Mouse (Mus musculus) urinary bladder, postnatal 36 days (tissue): ENCODE data around the gene Prom2.

ENCODE experiments used
- DNase-seq, 2 experiments: peaks; one replicate each; pipeline ENCODE4 v3.0.0; 2022; ENCODE audit warnings: low spot score in 2 of 2, mixed read lengths in 1 of 2

Gene Prom2

GRCm38 (mm10) chr2:127541185-127541584 lies at the start of gene Prom2:
Prom2 (minus strand) TSS chr2:127541467.
- DNase-seq = peak; percentile 73 to 80

DNA sequence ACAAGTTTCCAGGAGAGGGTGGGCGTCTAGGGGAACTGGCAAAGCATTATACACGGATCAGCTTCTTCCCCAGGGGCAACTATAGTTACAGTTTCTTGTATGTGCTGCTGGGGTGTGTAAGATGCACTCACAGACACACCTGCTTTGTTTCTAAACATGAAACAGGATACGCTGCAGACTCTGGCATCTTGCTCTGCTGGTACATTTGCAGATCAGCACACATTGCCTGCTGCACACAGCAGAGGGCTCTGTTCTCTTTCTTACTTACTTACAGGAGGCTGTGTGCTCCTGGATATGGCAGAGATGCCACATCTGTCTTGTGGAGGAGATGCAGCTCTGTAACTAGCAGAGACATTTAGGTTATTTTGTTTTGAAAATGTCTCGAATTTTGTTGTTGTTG lies 49.6 kb upstream of the Prom2 start:
- no peak for DNase-seq

DNA sequence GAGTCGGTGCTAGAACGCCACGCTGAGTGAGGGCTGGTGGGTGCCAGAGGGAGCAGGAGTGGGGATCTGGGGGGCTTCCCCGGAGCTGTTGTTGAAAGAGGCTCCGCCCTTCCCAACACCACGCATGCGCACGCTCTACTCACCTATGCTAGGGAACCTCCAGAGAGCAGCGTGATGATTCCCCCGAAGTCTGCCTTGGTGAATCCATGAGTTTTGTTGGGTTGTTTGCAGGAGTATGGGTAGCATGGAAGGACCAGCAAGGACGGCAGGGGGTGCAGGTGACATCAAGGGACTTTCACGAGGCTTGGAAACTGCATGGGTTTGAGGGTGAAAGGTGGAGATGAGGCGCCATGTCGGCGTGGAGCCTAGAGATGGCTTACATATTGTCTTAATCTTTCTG lies 48.9 kb upstream of the Prom2 start:
- DNase-seq = no peak

DNA sequence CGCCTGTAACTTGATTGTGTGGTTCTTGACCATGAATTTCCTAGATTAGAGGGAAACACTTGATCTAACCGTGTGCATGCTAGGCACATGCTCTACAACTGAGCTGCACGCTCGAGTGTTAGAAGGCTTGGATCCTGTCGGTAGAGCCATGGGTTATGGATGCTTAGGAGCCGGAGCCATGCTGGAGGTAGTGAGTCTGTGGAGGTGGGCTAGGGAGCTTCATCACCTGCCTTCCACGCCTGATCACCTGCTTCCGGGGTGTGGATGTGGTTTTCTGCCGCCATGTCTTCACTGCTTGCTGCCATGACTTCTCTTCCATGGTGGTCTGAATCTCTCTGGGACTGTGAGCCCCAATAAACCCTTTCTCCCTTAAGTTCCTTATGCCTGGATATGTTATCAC lies 47.6 kb upstream of the Prom2 start:
- DNase-seq = no peak

- no peak for DNase-seq
These were observed 46.2 kb upstream of the Prom2 start for GRCm38 (mm10) chr2:127587514-127587844.

GRCm38 (mm10) chr2:127586694-127587513 lies 45.6 kb upstream of the Prom2 start, which contains the start of the genes Zfp661 and Mrps5:
Zfp661 (minus strand) TSS chr2:127587094.
Mrps5 (plus strand) TSS chr2:127587222.
- peak; percentile 82 to 87 for DNase-seq

- DNase-seq = peak; percentile 87 to 92
These were observed 43.2 kb upstream of the Prom2 start for GRCm38 (mm10) chr2:127584436-127584858.

DNA sequence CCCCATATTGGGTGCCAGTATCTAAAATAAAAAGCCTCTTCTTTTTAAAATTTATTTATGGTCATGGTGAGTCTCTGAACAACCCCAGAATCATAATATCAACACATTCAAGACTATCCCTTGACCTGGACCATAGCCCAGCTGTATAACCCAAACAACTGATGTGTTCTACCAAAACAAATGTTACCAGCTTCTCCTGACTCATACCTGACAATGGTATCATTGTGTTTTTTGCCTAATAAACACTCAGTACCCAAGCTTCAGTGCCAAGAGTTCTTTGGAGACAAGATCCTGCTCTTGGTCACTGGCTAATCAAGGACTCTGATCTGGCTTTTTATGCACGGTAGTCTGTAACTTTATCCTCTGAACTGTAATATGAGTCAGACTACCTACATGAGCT lies 32.1 kb upstream of the Prom2 start:
- DNase-seq = no peak

DNA sequence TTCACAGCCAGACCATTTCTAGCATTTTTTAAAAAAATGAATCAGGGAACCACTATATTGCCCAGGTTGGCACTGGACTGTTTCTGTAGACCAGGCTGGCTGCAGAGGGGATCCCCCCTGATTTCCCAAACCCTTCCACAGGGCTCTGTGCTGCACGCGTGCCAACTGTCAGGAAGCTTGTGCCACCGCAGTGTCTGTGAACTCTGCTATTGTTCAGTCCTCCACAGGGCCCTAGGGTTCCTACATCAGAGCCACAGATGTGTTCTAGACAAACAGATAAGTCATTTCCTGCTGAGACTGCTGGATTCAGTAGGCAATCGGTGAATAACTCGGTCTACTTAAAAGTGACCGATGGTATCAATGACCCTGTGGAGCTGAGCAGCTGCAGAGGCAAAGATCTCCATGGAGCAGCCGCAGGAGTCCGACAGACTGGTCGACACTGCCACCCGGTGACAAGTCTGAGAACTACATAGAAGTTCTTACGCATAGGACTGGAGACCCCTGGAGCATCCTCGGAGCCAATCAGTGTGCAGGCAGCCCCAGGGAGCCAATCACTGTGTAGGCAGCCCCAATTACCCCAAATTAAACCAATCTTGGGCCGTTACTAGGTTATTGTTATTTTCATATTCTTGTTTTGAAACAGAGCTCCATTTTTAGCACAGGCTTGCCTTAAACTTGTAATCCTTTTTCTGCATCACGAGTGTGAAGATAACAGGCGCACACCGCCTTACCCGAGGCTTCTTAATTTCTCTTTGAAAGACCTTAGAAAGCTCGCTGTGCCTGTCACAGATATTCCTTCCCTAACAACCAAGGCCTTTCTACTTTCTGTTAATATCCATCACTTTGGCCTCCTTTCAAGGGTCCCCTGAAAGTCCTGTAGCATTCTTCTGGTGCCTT lies 18.1 kb upstream of the Prom2 start:
- peak; percentile 71 to 73 for DNase-seq

DNA sequence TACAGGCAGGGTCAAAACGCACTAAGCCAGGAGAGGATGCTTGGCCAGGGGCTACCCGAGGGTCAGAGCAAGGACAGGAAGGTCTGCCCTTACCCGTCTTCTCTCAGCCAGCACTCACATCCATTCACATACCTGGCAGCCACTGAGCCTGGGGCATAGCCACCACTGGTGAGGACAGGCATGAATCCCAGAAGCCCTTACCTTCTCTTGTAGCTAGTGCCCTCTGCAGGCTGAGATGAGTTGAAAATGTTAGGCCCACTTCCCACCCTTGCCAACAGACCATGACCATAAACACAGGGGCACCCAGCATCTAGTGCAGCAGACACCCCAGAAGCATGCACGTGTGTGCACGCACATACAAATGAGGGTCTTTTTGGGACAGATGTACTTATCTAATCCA lies 9.8 kb upstream of the Prom2 start:
- no peak for DNase-seq

GRCm38 (mm10) chr2:127550446-127550845 lies 9.2 kb upstream of the Prom2 start:
- DNase-seq = no peak

GRCm38 (mm10) chr2:127549711-127550110 lies 8.4 kb upstream of the Prom2 start:
- DNase-seq = no peak

- DNase-seq = no peak
These were observed 7.2 kb upstream of the Prom2 start for GRCm38 (mm10) chr2:127548342-127549074.

GRCm38 (mm10) chr2:127541697-127542096 lies 430 bp upstream of the Prom2 start:
- no peak for DNase-seq

GRCm38 (mm10) chr2:127539494-127539893 lies 1.8 kb downstream of the Prom2 start:
- DNase-seq = no peak

DNA sequence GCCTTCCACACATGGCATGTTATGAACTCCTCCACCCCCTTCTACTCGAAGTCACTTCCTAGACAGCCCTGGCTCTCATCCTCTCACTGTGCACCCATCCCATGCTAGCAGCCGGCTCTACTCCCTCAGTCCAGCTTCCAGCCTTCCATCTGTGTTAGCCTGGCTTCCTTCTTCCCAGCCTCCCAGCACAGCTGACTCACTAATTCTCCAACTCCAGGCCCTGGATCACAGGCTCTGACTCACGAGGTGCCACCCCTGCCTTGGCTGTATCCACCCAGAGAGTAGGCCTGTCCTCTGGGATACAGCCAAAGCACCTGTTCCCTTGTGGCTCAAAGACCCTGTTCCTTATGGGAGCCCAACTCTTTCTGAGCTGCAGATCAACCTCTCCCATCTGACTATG lies 3.7 kb downstream of the Prom2 start:
- DNase-seq = no peak

GRCm38 (mm10) chr2:127535363-127535762 lies 5.9 kb downstream of the Prom2 start:
- DNase-seq = no peak

DNA sequence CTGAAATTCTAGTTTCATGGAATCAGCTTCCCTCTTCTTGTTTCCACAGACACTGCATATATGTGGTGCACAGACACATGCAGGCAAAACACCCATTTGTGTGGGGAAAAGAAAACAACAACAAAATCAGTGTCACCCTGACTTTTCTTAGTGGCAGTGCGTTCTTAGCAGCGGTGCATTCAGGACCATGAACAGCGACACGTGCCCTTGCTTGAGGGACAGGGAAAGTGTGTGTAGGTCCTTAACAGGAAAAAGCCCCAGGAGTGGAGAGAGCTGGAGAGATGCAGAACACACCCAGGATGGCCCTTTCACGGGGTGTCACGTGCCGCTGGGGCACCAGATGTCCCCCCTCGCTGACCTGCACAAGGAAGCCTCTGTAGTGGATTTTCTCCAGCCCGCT lies 8.9 kb downstream of the Prom2 start:
- no peak for DNase-seq

DNA sequence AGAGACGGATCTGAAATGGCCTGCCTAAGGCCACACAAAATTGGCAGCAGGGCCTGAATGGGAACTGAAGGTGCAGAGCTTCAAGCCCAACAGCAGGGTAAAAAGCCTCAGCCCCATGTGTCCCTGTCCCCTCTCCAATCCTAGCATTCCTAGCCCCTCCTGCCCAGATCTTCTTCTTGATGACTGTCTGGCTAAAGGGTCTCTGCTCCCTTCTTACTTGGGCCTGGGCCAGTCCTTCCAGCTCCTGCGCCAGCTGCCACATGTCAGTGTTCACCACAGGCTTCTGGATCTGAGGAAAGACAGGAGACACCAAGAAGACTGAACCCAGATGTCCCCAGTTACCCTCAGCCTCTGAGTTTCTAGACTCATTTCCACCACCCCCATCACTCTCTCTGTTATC lies 9.7 kb downstream of the Prom2 start:
- no peak for DNase-seq

DNA sequence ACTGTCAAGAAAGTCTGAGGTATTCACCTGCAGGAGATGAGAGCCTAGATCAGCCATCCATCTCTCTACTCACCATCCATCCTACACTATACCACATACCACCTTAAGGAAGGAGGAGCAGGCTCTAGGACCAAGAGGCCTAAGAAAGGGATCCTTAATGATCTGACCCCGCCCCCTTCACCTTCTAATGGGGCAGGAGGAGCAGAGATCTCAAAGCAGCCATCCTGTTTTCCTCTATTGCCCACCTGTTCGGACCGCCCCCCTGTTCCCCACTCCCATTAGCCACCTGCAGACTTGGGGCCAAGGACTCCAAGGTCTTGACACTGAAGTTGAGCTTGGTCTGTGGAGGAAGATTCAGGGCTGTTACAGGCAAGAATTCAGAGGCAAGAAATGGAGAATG lies 10.8 kb downstream of the Prom2 start:
- DNase-seq = no peak

GRCm38 (mm10) chr2:127525004-127525775 lies 16.1 kb downstream of the Prom2 start:
- no peak for DNase-seq
